Mouse (Mus musculus) kidney, adult 2 months (tissue): ENCODE data around the gene Ugt1a2. TPM values are rescaled to one million over a fixed set of nuclear protein-coding genes. Genes with fewer than 3 reads are reported as not detected.

ENCODE experiments used
- DNase-seq: peaks from one replicate; pipeline ENCODE4 v3.0.0; 2021
- H3K27ac ChIP-seq: fragments of 200-500 bp; 2 replicates; pipeline ENCODE4 v1.5.1; 2012; ENCODE audit warnings: low read depth, low read length, control low read depth, inconsistent platforms; ENCODE audit not compliant: insufficient read depth
- H3K27me3 ChIP-seq: fragments of 200-500 bp; replicated peaks from 2 replicates; pipeline ENCODE4 v1.6.1; 2012; ENCODE audit warnings: mild to moderate bottlenecking, moderate library complexity, low read length, inconsistent platforms; ENCODE audit not compliant: control insufficient read depth, insufficient read depth
- H3K36me3 ChIP-seq: fragments of 200-500 bp; 2 replicates; pipeline ENCODE4 v1.6.1; 2012; ENCODE audit warnings: mild to moderate bottlenecking, moderate library complexity, low read length, inconsistent platforms; ENCODE audit not compliant: control insufficient read depth, insufficient read depth
- H3K4me1 ChIP-seq: fragments of 200-500 bp; 2 replicates; pipeline ENCODE4 v1.6.1; 2011; ENCODE audit warnings: low read length; ENCODE audit not compliant: control insufficient read depth, insufficient read depth
- H3K4me3 ChIP-seq: fragments of 200-500 bp; 2 replicates; pipeline ENCODE4 v1.5.1; 2011; ENCODE audit warnings: mild to moderate bottlenecking, low read depth, low read length, control low read depth; ENCODE audit not compliant: insufficient read depth
- CTCF ChIP-seq: fragments of 200-500 bp; conservative IDR thresholded peaks from 2 replicates; pipeline ENCODE4 v1.5.1; 2011; ENCODE audit warnings: low read depth, mild to moderate bottlenecking, control low read depth, low read length, moderate library complexity, mixed read lengths; ENCODE audit not compliant: insufficient read depth, insufficient read length
- POLR2A ChIP-seq: fragments of 200-500 bp; IDR thresholded peaks from one replicate; pipeline ENCODE4 v1.6.1; 2011; ENCODE audit warnings: low read depth, low read length, control low read depth
- WGBS: fragments of 180-500 bp; shearing (Covaris S2); methylation state at CpG from one replicate; pipeline ENCODE4 v1.1.7; 2018; 5-methylcytosine and 5-hydroxymethylcytosine counted together
- polyA plus RNA-seq: library from polyadenylated mRNA; depleted of rRNA; stranded (reverse); fragments of >200 nt; gene quantifications from 2 replicates; pipeline ENCODE4 v1.2.3, GENCODE M21; 2012

Gene Ugt1a2
- polyA plus RNA-seq, 1 experiment: 1,230 TPM

DNA sequence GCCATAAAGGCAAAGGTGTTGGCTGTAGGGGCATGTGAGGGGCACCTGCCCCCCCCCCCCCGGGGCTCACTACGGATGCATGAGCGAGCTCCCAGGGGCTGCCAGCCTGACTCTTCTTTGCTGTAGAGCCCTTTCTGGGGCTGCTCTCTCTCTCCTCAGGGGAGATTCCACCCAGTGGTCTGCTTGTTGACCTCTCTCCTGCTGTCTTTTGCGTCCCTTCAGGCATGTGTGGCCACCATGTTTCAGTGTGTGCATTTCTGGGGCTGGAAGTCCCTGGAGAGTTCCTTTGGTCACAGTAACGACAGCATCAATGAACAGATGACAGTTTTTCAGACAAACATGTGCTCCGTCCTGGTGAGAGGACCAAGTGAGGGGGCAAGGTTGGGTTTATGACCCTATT is 58.0 kb downstream of the Ugt1a2 start:
- 66% methylated on average over 6 of the region's 6 CpGs for WGBS

DNA sequence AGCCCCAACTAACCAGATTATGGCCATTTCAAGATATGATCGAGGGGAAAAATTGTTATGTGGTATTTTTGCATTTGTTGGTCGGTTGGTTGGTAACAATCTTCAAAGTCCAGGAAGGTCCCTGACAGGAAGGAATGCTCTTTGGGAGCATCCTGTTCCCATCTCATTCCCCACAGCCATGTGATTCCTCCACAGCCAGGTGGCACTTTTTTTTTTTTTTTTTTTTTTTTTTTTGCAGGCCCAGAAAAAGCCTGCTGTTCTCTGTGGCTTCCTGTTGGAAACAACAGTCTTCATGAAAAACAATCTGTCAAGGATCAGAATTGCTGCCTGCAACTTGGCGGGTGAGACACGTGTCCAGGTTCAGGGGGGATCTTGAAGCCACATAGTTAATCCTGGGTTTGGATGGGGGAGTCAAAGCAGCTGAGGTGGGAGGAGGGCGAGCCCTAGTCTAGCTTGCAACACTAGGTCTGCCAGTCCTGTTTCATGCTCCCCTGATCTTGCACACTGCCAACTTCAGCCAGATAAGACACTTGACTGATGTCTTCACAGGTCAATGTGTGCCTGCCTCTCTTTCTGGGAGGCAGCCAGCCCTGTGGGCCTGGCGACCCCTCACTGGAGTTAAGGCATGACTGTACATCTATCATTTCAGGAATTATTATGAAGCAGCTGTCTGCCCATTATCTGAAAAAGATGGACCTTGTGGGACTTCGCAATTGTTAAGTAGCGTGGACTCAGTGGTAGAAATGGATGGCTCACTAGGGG is 58.7 kb downstream of the Ugt1a2 start:
- peak; percentile 62 for DNase-seq
- 54% methylated on average over 8 of the region's 8 CpGs for WGBS
- Histone ChIP-seq H3K36me3 (no peaks in the 10 kb centered on the region), H3K4me1 (no peaks in the 10 kb centered on the region; the same call in 1 of the 2 replicates), H3K27me3 (no peaks in the 10 kb centered on the region), H3K4me3 (no peak overlapping the region), H3K27ac (no peak overlapping the region)
- TF ChIP-seq POLR2A: no peak
- TF ChIP-seq CTCF: no peak

More for the DNA sequence above, 58.0 kb downstream of the Ugt1a2 start:
- Histone ChIP-seq H3K4me1 (no peaks in the 10 kb centered on the region; the same call in 1 of the 2 replicates), H3K36me3 (no peaks in the 10 kb centered on the region), H3K27ac (no peak overlapping the region), H3K27me3 (no peaks in the 10 kb centered on the region), H3K4me3 (no peak overlapping the region)
- DNase-seq: no peak
- no peak for TF ChIP-seq CTCF
- no peak for TF ChIP-seq POLR2A

DNA sequence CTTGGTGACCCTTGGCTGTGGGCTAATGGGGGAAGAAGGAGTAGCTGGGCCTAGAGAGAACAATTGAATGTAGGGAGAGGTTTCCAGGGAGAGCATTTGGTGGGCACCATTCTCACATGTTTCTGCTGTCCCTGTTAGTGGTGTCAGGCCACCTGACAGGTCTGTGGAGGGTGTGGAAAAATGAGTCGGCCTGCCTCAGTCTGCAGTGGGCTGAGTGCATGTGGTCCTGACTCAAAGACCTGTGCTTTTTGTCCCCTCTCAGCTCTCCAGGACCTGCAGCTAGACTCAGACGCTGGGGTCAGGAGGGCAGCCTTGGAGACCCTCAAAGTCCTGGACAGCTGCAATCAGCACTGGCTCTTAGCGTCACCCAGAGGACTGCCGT is 59.2 kb downstream of the Ugt1a2 start:
- H3K27ac ChIP-seq: no peak overlapping the region
- no peak for DNase-seq
- 71% methylated on average over 4 of the region's 4 CpGs for WGBS

DNA sequence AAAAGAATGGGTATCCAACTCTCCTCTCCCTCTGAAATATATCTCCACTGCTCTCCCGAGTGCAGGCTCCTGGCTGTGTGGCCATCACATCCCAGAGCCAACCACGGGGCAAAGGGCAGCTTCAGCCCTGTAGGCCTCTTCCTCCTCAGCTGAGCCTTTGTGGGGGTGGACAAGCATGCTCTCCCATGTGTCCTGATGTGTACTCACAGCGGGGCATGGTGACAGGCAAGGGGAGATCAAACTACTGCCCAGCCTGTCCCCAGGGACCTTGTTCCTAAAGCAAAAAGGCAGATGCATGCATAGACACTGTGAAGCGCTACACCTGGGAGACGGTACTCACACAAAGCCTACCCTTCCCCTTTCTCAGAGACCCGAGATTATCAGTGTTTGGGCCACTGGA is 59.7 kb downstream of the Ugt1a2 start:
- 65% methylated on average over 6 of the region's 6 CpGs for WGBS
- Histone ChIP-seq H3K4me1 (no peaks in the 10 kb centered on the region; the same call in 1 of the 2 replicates), H3K36me3 (no peaks in the 10 kb centered on the region), H3K27me3 (no peaks in the 10 kb centered on the region), H3K27ac (no peak overlapping the region), H3K4me3 (no peak overlapping the region)
- TF ChIP-seq CTCF (no peak), POLR2A (no peak)
- peak; percentile 73 for DNase-seq

More for the DNA sequence above, 59.2 kb downstream of the Ugt1a2 start:
- TF ChIP-seq POLR2A: no peak
- no peak for TF ChIP-seq CTCF
- no peaks in the 10 kb centered on the region for H3K36me3 ChIP-seq
- no peak overlapping the region for H3K4me3 ChIP-seq
- no peaks in the 10 kb centered on the region; the same call in 1 of the 2 replicates for H3K4me1 ChIP-seq
- H3K27me3 ChIP-seq: no peaks in the 10 kb centered on the region

DNA sequence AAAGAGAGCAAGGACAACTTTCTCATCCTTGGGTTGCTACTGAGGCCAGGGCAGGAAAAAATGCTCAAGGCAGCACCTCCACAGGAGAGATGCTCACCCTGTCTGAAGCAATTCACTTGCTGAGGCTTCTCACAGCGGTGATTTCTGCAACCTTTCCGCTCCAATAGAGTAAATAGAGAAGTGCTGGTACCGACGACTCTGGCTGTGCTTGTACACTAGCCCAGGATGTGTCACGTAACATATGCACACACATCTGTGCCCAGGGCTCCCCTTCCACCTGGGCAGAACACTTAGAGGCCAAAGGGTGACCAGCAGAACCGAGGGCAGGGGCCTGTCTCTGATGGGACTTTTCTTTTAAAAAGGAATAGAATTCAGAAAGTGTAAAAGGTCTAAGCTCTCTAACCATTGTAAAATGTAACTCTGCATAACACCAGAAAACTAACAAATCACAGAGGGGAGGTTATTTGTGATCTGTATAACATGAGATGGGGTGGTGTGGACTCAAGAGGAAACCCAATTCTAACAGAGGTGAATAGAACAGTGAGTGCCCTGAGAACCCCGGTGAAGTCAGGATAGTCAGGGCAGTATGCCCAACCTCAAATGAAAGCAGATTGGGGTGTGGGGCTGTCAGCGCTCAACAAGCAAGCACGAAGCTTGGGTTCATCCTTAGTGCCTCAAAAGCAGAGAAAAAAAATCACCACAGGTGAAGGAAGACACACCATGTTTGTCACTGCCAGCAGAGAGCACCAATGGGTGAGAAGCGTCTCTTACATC is 60.4 kb downstream of the Ugt1a2 start:
- 77% methylated on average over 10 of the region's 10 CpGs for WGBS
- no peak overlapping the region for H3K4me3 ChIP-seq
- no peaks in the 10 kb centered on the region for H3K36me3 ChIP-seq
- no peaks in the 10 kb centered on the region; the same call in 1 of the 2 replicates for H3K4me1 ChIP-seq
- no peak overlapping the region for H3K27ac ChIP-seq
- TF ChIP-seq CTCF (no peak), POLR2A (no peak)
- no peaks in the 10 kb centered on the region for H3K27me3 ChIP-seq
- DNase-seq: no peak

DNA sequence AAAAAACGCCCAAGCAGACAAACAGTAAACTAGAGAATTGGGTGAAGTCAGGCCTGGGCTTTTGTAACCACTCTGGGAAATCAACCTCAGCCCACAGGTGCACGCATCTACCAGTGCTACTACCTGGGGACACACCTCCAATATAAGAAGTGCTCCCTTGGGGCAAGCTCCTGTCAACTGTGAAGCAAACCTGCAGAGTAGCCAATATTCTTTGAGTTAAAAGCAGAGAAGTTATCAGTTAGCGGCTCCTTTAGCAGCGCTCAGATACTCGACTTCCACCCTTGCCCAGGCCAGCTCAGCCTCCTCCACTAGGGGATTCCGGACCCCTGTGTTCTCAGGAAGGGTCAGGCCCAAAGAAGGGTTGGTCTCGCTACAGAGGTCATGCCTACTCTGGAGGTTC is 61.3 kb downstream of the Ugt1a2 start:
- H3K4me1 ChIP-seq: no peaks in the 10 kb centered on the region; the same call in 1 of the 2 replicates
- no peak overlapping the region for H3K27ac ChIP-seq
- TF ChIP-seq POLR2A (no peak), CTCF (no peak)
- DNase-seq: no peak
- 84% methylated on average over 7 of the region's 7 CpGs for WGBS
- no peaks in the 10 kb centered on the region for H3K27me3 ChIP-seq
- H3K36me3 ChIP-seq: peaks cover 2% of the 10 kb centered on the region; the same call in 1 of the 2 replicates
- H3K4me3 ChIP-seq: no peak overlapping the region

DNA sequence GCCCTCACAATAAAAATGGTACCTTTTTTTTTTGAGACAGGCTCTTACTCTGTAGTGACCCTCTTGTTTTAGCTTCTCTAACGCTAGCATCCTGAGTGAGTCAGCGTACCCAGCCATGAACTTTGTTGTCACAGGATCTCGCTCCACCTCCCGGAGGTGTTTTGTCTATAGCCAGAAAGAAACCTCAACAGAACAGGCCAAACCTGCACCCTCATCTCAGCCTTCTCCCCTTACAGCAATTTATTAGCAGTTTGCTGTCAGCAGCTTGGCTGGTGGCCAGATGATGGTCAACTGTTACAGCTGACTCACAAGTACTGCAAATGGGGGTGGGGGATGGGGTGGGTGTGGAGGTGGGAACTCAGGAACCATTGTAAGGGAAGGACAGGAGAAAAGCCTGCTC is 61.9 kb downstream of the Ugt1a2 start:
- Histone ChIP-seq H3K27me3 (no peaks in the 10 kb centered on the region), H3K27ac (no peak overlapping the region), H3K4me1 (no peaks in the 10 kb centered on the region; the same call in 1 of the 2 replicates), H3K36me3 (peaks cover 2% of the 10 kb centered on the region; the same call in 1 of the 2 replicates), H3K4me3 (no peak overlapping the region)
- WGBS: 47% methylated on average over 4 of the region's 4 CpGs
- peak; percentile 64 for DNase-seq
- TF ChIP-seq CTCF: no peak
- TF ChIP-seq POLR2A: no peak
